Comparison of ENCODE assay signal across 7 mouse cellular contexts in genomic region chr6:39574555-39574869, GRCm38 (mm10). TPM values are rescaled to one million over a fixed set of nuclear protein-coding genes. Genes with fewer than 3 reads are reported as not detected.
DNase-seq lines count a peak whose midpoint lies in the region; ATAC-seq and TF ChIP-seq lines count a peak whose summit lies in the region.

No protein-coding gene starts in this region.

- no peak for TF ChIP-seq POLR2A in CH12.LX (IDR thresholded peaks at IDR 0.05; ENCODE audit: low read depth, low read length)

- H3K9ac ChIP-seq in CH12.LX (ENCODE audit: insufficient read depth, low read depth) (peak overlapping the region; percentile 78), ES-E14 (ENCODE audit: insufficient read depth, low read depth, low read length, poor library complexity, severe bottlenecking) (peak overlapping the region; percentile 70; the same call in 1 of the 2 replicates)
- H3K9ac ChIP-seq in forebrain, embryonic 11.5 days (ENCODE audit: low read length), result peak overlapping the region; percentile 61
- peak overlapping the region; percentile 77 for H3K9ac ChIP-seq in intestine, embryonic 15.5 days
- H3K9ac ChIP-seq in liver, embryonic 16.5 days (ENCODE audit: low read depth, low read length), result peak overlapping the region; percentile 87

- H3K27me3 ChIP-seq in CH12.LX (replicated peaks), result no peaks in the 10 kb centered on the region
- H3K27me3 ChIP-seq in forebrain, embryonic 11.5 days (ENCODE audit: control insufficient read depth, insufficient read depth, low read length), result no peaks in the 10 kb centered on the region
- no peaks in the 10 kb centered on the region for H3K27me3 ChIP-seq in intestine, embryonic 15.5 days (replicated peaks)
- H3K27me3 ChIP-seq in liver, embryonic 16.5 days (ENCODE audit: control insufficient read depth, insufficient read depth, low read depth, low read length), result no peaks in the 10 kb centered on the region

- H3K36me3 ChIP-seq in CH12.LX (replicated peaks in 1 of 2; ENCODE audit: control insufficient read depth in 1 of 2, insufficient read depth in 1 of 2, low read length in 1 of 2) (peaks cover 3 to 32% of the 10 kb centered on the region in 2 experiments), ES-E14 (ENCODE audit: control insufficient read depth, insufficient read depth, low read length, poor library complexity, severe bottlenecking) (no peaks in the 10 kb centered on the region)
- H3K36me3 ChIP-seq in forebrain, embryonic 11.5 days (ENCODE audit: control insufficient read depth, insufficient read depth, low read length), result no peaks in the 10 kb centered on the region
- H3K36me3 ChIP-seq in intestine, embryonic 15.5 days, result peaks cover 4% of the 10 kb centered on the region
- no peaks in the 10 kb centered on the region for H3K36me3 ChIP-seq in liver, embryonic 16.5 days (ENCODE audit: control insufficient read depth, insufficient read depth)

- no peak for DNase-seq in CH12.LX (ENCODE audit: extremely low read depth)
- DNase-seq in ES-E14 (ENCODE audit: low read depth, low spot score), result no peak
- no peak for DNase-seq in forebrain, embryonic 11.5 days (ENCODE audit: low spot score)
- DNase-seq in layer of hippocampus, adult 9-10 months (ENCODE audit: low spot score), result no peak
- DNase-seq in spleen, postnatal 4 days (ENCODE audit: low spot score in 2 of 2), result no peak

- dilution Hi-C loops in CH12.LX (cut with MboI; ENCODE audit: extremely low pct_ligation_motif_present, extremely low pct_unique_long_range_greater_than_20kb, low sequenced_read_pairs), result loop anchor here (25.0 kb wide), 1 partner anchor 112 kb away; no protein-coding TSS in a partner anchor

- 26% methylated on average over 10 of the region's 10 CpGs for WGBS in forebrain, embryonic 11.5 days
- 22% methylated on average over 10 of the region's 10 CpGs for WGBS in intestine, embryonic 15.5 days
- WGBS in liver, embryonic 16.5 days (ENCODE audit: insufficient replicate concordance), result 34% methylated on average over 10 of the region's 10 CpGs

- no peak for TF ChIP-seq EP300 in CH12.LX (IDR thresholded peaks at IDR 0.05; ENCODE audit: low read length)

- H3K4me3 ChIP-seq in CH12.LX (replicated peaks in 1 of 3; ENCODE audit: low read depth in 2 of 3, low read length in 2 of 3, poor library complexity in 1 of 3) (peak overlapping the region; percentile 76 to 85 (median 81)), ES-E14 (ENCODE audit: insufficient read depth in 1 of 2, low read depth in 1 of 2, low read length in 2 of 2, poor library complexity in 1 of 2, severe bottlenecking in 1 of 2) (peak overlapping the region; percentile 78 to 85)
- H3K4me3 ChIP-seq in forebrain, embryonic 11.5 days (ENCODE audit: low read depth, low read length), result peak overlapping the region; percentile 56
- H3K4me3 ChIP-seq in intestine, embryonic 15.5 days (replicated peaks), result peak overlapping the region; percentile 81
- peak overlapping the region; percentile 88 for H3K4me3 ChIP-seq in liver, embryonic 16.5 days (ENCODE audit: low read depth, low read length)

- H3K79me2 ChIP-seq in CH12.LX (replicated peaks; ENCODE audit: control insufficient read depth, extremely low read depth, insufficient read depth, poor library complexity, severe bottlenecking), result no peaks in the 10 kb centered on the region

- H3K4me2 ChIP-seq in CH12.LX (ENCODE audit: insufficient read depth, low read depth, poor library complexity, severe bottlenecking), result peak overlapping the region; percentile 69
- H3K4me2 ChIP-seq in forebrain, embryonic 11.5 days (ENCODE audit: low read depth, low read length, severe bottlenecking), result peak overlapping the region; percentile 66
- H3K4me2 ChIP-seq in intestine, embryonic 15.5 days (replicated peaks), result peak overlapping the region; percentile 83
- H3K4me2 ChIP-seq in liver, embryonic 16.5 days (ENCODE audit: low read depth, low read length), result peak overlapping the region; percentile 94

- no peak for TF ChIP-seq RAD21 in CH12.LX (IDR thresholded peaks at IDR 0.05; ENCODE audit: low read depth, low read length)

- no peaks in the 10 kb centered on the region for H3K9me3 ChIP-seq in CH12.LX (replicated peaks; ENCODE audit: low read length)
- H3K9me3 ChIP-seq in ES-E14 (ENCODE audit: control insufficient read depth, insufficient read depth, low read depth, low read length), result no peaks in the 10 kb centered on the region
- H3K9me3 ChIP-seq in forebrain, embryonic 11.5 days (ENCODE audit: control insufficient read depth, low read length), result no peaks in the 10 kb centered on the region
- no peaks in the 10 kb centered on the region for H3K9me3 ChIP-seq in intestine, embryonic 15.5 days
- H3K9me3 ChIP-seq in liver, embryonic 16.5 days (replicated peaks; ENCODE audit: control insufficient read depth, low read length), result no peaks in the 10 kb centered on the region

- ATAC-seq in forebrain, embryonic 11.5 days (replicated peaks; ENCODE audit: low FRiP score), result peak; percentile 43; the same call in 1 of the 2 replicates
- peak; percentile 37 for ATAC-seq in intestine, embryonic 15.5 days
- no peak for ATAC-seq in liver, embryonic 16.5 days (ENCODE audit: low read depth)

- H3K4me1 ChIP-seq in CH12.LX (ENCODE audit: control insufficient read depth in 1 of 2, insufficient read depth in 2 of 2) (peaks cover 0 to 19% of the 10 kb centered on the region in 2 experiments; a peak in 2 of 4 replicates), ES-E14 (ENCODE audit: control insufficient read depth in 2 of 2, insufficient read depth in 2 of 2, low read length in 2 of 2, poor library complexity in 1 of 2) (peaks cover 3 to 5% of the 10 kb centered on the region in 2 experiments; a peak in 1 of 4 replicates)
- H3K4me1 ChIP-seq in forebrain, embryonic 11.5 days (replicated peaks; ENCODE audit: control insufficient read depth, insufficient read depth, low read length), result no peaks in the 10 kb centered on the region
- peaks cover 12% of the 10 kb centered on the region for H3K4me1 ChIP-seq in intestine, embryonic 15.5 days (replicated peaks)
- H3K4me1 ChIP-seq in liver, embryonic 16.5 days (ENCODE audit: control insufficient read depth, low read depth, low read length), result peaks cover 15% of the 10 kb centered on the region

- in situ Hi-C loops in CH12.LX (cut with MboI; ENCODE audit: low pct_ligation_motif_present, low pct_unique_long_range_greater_than_20kb, low sequenced_read_pairs), result no loop called here
- in situ Hi-C loops in ES-E14 (cut with MboI; ENCODE audit: low sequenced_read_pairs in 2 of 2, unreplicated experiment in 2 of 2), result loop anchor here in 1 of 2 experiments (10.0 kb wide), 1 partner anchor 210 kb away; no protein-coding TSS in a partner anchor

- no peak for TF ChIP-seq CTCF in CH12.LX (conservative IDR thresholded peaks at IDR 0.05 in 1 of 2, IDR thresholded peaks at IDR 0.05 in 1 of 2; ENCODE audit: low read depth in 2 of 2, low read length in 2 of 2)

- peak overlapping the region; percentile 38; the same call in 1 of the 2 replicates for H3K27ac ChIP-seq in CH12.LX (ENCODE audit: insufficient read depth, low read depth)
- no peak overlapping the region for H3K27ac ChIP-seq in ES-E14 (ENCODE audit: insufficient read depth, low read depth, low read length, poor library complexity, severe bottlenecking)
- H3K27ac ChIP-seq in forebrain, embryonic 11.5 days (ENCODE audit: low read depth, low read length), result peak overlapping the region; percentile 74; the same call in 1 of the 2 replicates
- H3K27ac ChIP-seq in intestine, embryonic 15.5 days, result peak overlapping the region; percentile 90; the same call in 1 of the 2 replicates
- H3K27ac ChIP-seq in liver, embryonic 16.5 days (ENCODE audit: low read length), result no peak overlapping the region; the same call in 1 of the 2 replicates

TF ChIP-seq in CH12.LX, 34 proteins besides CTCF, POLR2A, EP300 and RAD21 (continues in another document):
- TF ChIP-seq MAZ (IDR thresholded peaks at IDR 0.05; ENCODE audit: low read depth, low read length), result no peak
- no peak for TF ChIP-seq ELF1 (IDR thresholded peaks at IDR 0.05; ENCODE audit: low read depth, low read length)

TF ChIP-seq in ES-E14, 5 proteins besides CTCF, POLR2A, EP300 and RAD21 (continues in another document):
- TF ChIP-seq HCFC1 (IDR thresholded peaks at IDR 0.05; ENCODE audit: borderline replicate concordance, insufficient read depth, low read length), result no peak
- TF ChIP-seq ZC3H11A (IDR thresholded peaks at IDR 0.05; ENCODE audit: borderline replicate concordance, low read depth, low read length), result no peak

RNA-seq across cellular contexts. Expression of gene Adck2, which starts 0.8 kb away (rescaled TPM):
- total RNA-seq in CH12.LX (2012; rRNA removed), result 10.1 and 16.5 TPM in 2 replicates
- total RNA-seq in CH12.LX (2014; rRNA removed), result 4.8 and 5.6 TPM in 2 replicates
- polyA plus RNA-seq in CH12.LX (2012; ENCODE audit: insufficient read length, low read depth), result 15.9 and 17.7 TPM in 2 replicates
- total RNA-seq in ES-E14 (2012; rRNA removed), result 11.4 and 18.1 TPM in 2 replicates
- polyA plus RNA-seq in forebrain, embryonic 11.5 days (2014; fragmentation: Nextera tagmentation; extraction: Ambion mirVana), result 23.2 and 26.6 TPM in 2 replicates
- 28.0 and 29.1 TPM in 2 replicates for polyA plus RNA-seq in intestine, embryonic 15.5 days (2015; fragmentation: Nextera tagmentation; extraction: Ambion mirVana)
- 10.7 and 11.9 TPM in 2 replicates for polyA plus RNA-seq in liver, embryonic 16.5 days (2015; fragmentation: Nextera tagmentation; extraction: Ambion mirVana)

RNA-seq across cellular contexts. Expression of gene Gm42420, which starts 11.0 kb away (rescaled TPM):
- total RNA-seq in CH12.LX (2012; rRNA removed), result 1.6 and 2.6 TPM in 2 replicates
- total RNA-seq in CH12.LX (2014; rRNA removed), result 0.66 and 1.6 TPM in 2 replicates
- 2.1 and 2.2 TPM in 2 replicates for polyA plus RNA-seq in CH12.LX (2012; ENCODE audit: insufficient read length, low read depth)
- not detected in 2 replicates for total RNA-seq in ES-E14 (2012; rRNA removed)
- polyA plus RNA-seq in forebrain, embryonic 11.5 days (2014; fragmentation: Nextera tagmentation; extraction: Ambion mirVana), result 4.7 TPM in 1 of 2 replicates, not detected in the other
- polyA plus RNA-seq in intestine, embryonic 15.5 days (2015; fragmentation: Nextera tagmentation; extraction: Ambion mirVana), result 1.1 and 1.2 TPM in 2 replicates
- 1.4 TPM in 2 replicates for polyA plus RNA-seq in liver, embryonic 16.5 days (2015; fragmentation: Nextera tagmentation; extraction: Ambion mirVana)

RNA-seq across cellular contexts. Expression of gene Dennd2a, which starts 16.8 kb away (rescaled TPM):
- total RNA-seq in CH12.LX (2012; rRNA removed) (8.9 and 9.1 TPM in 2 replicates), CH12.LX (2014; rRNA removed) (2.9 and 3.7 TPM in 2 replicates), ES-E14 (2012; rRNA removed) (22.1 and 24.8 TPM in 2 replicates)
- 10.4 and 10.6 TPM in 2 replicates for polyA plus RNA-seq in CH12.LX (2012; ENCODE audit: insufficient read length, low read depth)
- polyA plus RNA-seq in forebrain, embryonic 11.5 days (2014; fragmentation: Nextera tagmentation; extraction: Ambion mirVana), result 42.0 and 42.5 TPM in 2 replicates
- polyA plus RNA-seq in intestine, embryonic 15.5 days (2015; fragmentation: Nextera tagmentation; extraction: Ambion mirVana), result 11.7 and 12.3 TPM in 2 replicates
- polyA plus RNA-seq in liver, embryonic 16.5 days (2015; fragmentation: Nextera tagmentation; extraction: Ambion mirVana), result 0.96 and 1.1 TPM in 2 replicates

RNA-seq across cellular contexts. Expression of gene Ndufb2, which starts 17.9 kb away (rescaled TPM):
- total RNA-seq in CH12.LX (2012; rRNA removed), result 162 and 165 TPM in 2 replicates
- 154 and 225 TPM in 2 replicates for total RNA-seq in CH12.LX (2014; rRNA removed)
- 90.9 and 96.4 TPM in 2 replicates for polyA plus RNA-seq in CH12.LX (2012; ENCODE audit: insufficient read length, low read depth)
- 109 and 122 TPM in 2 replicates for total RNA-seq in ES-E14 (2012; rRNA removed)
- 217 and 222 TPM in 2 replicates for polyA plus RNA-seq in forebrain, embryonic 11.5 days (2014; fragmentation: Nextera tagmentation; extraction: Ambion mirVana)
- polyA plus RNA-seq in intestine, embryonic 15.5 days (2015; fragmentation: Nextera tagmentation; extraction: Ambion mirVana), result 378 and 432 TPM in 2 replicates
- polyA plus RNA-seq in liver, embryonic 16.5 days (2015; fragmentation: Nextera tagmentation; extraction: Ambion mirVana), result 195 and 209 TPM in 2 replicates

Comparison
In these comparisons a context has a peak if more than half of its experiments do, and no peak if none do; other contexts are left out.
1. H3K27ac ChIP-seq: peak in CH12.LX (single experiment), forebrain, embryonic 11.5 days (single experiment) and intestine, embryonic 15.5 days (single experiment); none in ES-E14 (single experiment) and liver, embryonic 16.5 days (single experiment).
2. Peak in every context shown above with its lines, with median percentiles within 50 percentile points of each other: H3K4me2 ChIP-seq, H3K4me3 ChIP-seq and H3K9ac ChIP-seq.